Mouse (Mus musculus) liver, adult 2 months (tissue): ENCODE data around the gene Lmcd1. TPM values are rescaled to one million over a fixed set of nuclear protein-coding genes. Genes with fewer than 3 reads are reported as not detected.
"Not testable (repeated sequence)": the region's sequence is repeated elsewhere in the genome, so short reads cannot be mapped to it uniquely, and the experiment has no call there.

ENCODE experiments used
- DNase-seq: peaks from one replicate; pipeline ENCODE4 v3.0.0-alpha.2; 2011; ENCODE audit warnings: low read depth, low spot score; ENCODE audit errors: extremely low read depth
- H3K27ac ChIP-seq: fragments of 200-500 bp; replicated peaks from 2 replicates; pipeline ENCODE4 v1.5.1; 2012; ENCODE audit warnings: low read depth, mild to moderate bottlenecking, control low read depth, inconsistent platforms, low read length; ENCODE audit not compliant: insufficient read depth
- H3K27me3 ChIP-seq: fragments of 200-500 bp; 2 replicates; pipeline ENCODE4 v1.6.1; 2012; ENCODE audit warnings: mild to moderate bottlenecking, moderate library complexity, low read length, inconsistent platforms; ENCODE audit not compliant: control insufficient read depth, insufficient read depth
- H3K36me3 ChIP-seq: fragments of 200-500 bp; 2 replicates; pipeline ENCODE4 v1.6.1; 2012; ENCODE audit warnings: low read length, inconsistent platforms; ENCODE audit not compliant: control insufficient read depth, insufficient read depth
- H3K4me1 ChIP-seq: fragments of 200-500 bp; 2 replicates; pipeline ENCODE4 v1.6.1; 2011; ENCODE audit warnings: low read length; ENCODE audit not compliant: control insufficient read depth, insufficient read depth
- H3K4me3 ChIP-seq: fragments of 200-500 bp; 2 replicates; pipeline ENCODE4 v1.5.1; 2011; ENCODE audit warnings: low read depth, mild to moderate bottlenecking, control low read depth, low read length, moderate library complexity; ENCODE audit not compliant: insufficient read depth
- H3K79me2 ChIP-seq: fragments of 200-500 bp; 2 replicates; pipeline ENCODE4 v1.6.1; 2012; ENCODE audit warnings: inconsistent platforms, mild to moderate bottlenecking, low read length, moderate library complexity; ENCODE audit not compliant: control insufficient read depth, insufficient read depth
- H3K9ac ChIP-seq: fragments of 200-500 bp; 2 replicates; pipeline ENCODE4 v1.6.1; 2012; ENCODE audit warnings: low read depth, mild to moderate bottlenecking, control low read depth, inconsistent platforms, low read length
- CTCF ChIP-seq: fragments of 200-500 bp; IDR thresholded peaks from 2 replicates; pipeline ENCODE4 v1.5.1; 2011; ENCODE audit warnings: low read depth, low read length, control low read depth
- POLR2A ChIP-seq: fragments of 200-500 bp; IDR thresholded peaks from 2 replicates; pipeline ENCODE4 v1.6.1; 2011; ENCODE audit warnings: low read length, control low read depth; ENCODE audit not compliant: insufficient read depth; ENCODE audit errors: extremely low read depth
- WGBS: fragments of 180-500 bp; shearing (Covaris S2); methylation state at CpG from one replicate; pipeline ENCODE4 v1.1.7; 2018; 5-methylcytosine and 5-hydroxymethylcytosine counted together
- polyA plus RNA-seq: library from polyadenylated mRNA; depleted of rRNA; stranded (reverse); fragments of >200 nt; gene quantifications from 2 replicates; pipeline ENCODE4 v1.2.3, GENCODE M21; 2012; rRNA removed
- total RNA-seq: library from RNA; depleted of rRNA; stranded (reverse); fragments of >200 nt; gene quantifications from 2 replicates; pipeline ENCODE4 v1.2.3, GENCODE M21; 2014; rRNA removed

Lmcd1 gene
- 0.28 and 0.34 TPM in 2 replicates for total RNA-seq
- polyA plus RNA-seq, result 0.33 and 0.42 TPM in 2 replicates

DNA sequence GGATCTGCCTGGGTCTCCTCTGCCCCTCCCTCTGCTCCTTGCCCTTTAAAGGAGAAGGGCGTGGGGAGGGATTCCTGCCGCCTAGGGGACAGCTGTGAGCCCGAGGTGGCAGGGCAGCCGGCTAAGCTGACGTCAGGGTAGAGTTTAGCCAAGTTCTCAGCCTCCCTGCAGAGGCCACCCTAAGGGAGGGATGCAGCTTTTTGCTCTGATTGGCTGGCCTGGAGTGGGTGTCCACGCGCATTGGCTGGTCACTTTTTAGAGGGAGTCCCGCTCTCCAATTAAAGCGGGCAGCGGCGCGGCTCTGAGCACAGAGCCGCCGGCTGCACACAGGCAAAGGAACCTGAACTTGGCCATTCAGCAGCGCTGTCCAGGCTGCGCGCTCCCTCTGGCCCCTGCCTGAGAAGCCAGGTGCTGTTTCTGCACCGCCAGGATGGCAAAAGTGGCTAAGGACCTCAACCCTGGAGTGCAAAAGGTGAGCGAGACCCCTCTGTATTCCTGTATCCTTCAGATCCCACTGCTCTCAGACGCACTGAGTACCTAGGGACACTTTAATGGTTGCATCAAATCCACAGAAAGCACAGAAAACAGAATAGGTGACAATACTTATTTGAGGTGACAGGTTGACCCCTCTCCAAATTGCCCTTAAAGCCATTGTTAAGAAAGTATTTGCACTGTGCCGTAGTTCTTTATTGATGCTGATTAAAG lies at the start of gene Lmcd1:
TSS of gene Lmcd1 (plus strand) at position 258 of the 705 bp plus-strand sequence.
- H3K27ac ChIP-seq, result no peak within 1 kb of the TSS

DNA sequence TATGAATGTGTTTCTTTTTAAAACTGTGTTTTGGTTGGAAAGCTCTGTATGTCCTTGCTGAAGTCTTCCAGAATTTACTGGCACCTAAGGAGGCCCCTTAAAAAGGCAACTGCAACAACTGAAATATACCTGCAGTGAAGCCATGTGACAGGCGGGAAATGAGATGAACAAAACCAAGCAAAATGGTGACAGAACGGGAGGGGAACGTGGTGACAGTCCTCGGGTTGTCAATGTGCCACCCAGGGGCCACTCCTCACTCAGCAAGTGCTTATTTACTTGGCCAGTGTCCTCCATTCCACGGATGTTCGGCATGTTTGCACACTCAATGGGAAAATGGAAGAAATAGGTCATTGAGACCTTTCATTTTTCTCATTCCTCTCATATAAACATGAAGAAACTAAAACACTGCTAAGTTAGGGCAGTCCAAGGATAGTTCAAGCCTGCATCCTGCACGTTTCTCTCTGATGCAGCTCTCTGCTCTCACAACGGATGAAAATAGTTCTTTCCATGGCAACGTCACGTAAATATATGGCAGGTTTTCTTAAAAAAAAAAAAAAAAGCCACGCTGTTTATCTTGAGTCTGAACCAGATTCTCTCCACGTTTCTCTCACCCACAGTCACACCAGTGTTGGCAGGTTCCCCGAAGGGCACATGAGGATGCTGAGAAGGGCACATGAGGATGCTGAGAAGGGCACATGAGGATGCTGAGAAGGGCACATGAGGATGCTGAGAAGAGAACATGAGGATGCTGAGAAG lies 49.5 kb upstream of the Lmcd1 start:
- WGBS, result 56% methylated on average over 13 of the region's 13 CpGs
- no peak for TF ChIP-seq CTCF
- no peak for DNase-seq
- Histone ChIP-seq H3K27me3 (no peaks in the 10 kb centered on the region), H3K4me1 (no peaks in the 10 kb centered on the region), H3K79me2 (no peaks in the 10 kb centered on the region), H3K4me3 (no peak overlapping the region), H3K27ac (no peak overlapping the region), H3K9ac (no peak overlapping the region), H3K36me3 (no peaks in the 10 kb centered on the region)

More for the DNA sequence above, at the start of gene Lmcd1:
- 2% methylated on average over 21 of the region's 21 CpGs for WGBS
- TF ChIP-seq POLR2A (0 out of 2 replicates have a peak, but pooled peaks have one; percentile 27), CTCF (peak; percentile 22; the same call in 1 of the 2 replicates)
- H3K36me3 ChIP-seq, result no peaks in the 10 kb centered on the region
- H3K27me3 ChIP-seq, result no peaks in the 10 kb centered on the region
- DNase-seq, result peak; percentile 67
- peak within 1 kb of the TSS; percentile 30; the same call in 1 of the 2 replicates for H3K9ac ChIP-seq
- peak within 1 kb of the TSS; percentile 54 for H3K4me3 ChIP-seq
- no peaks in the 10 kb centered on the region for H3K79me2 ChIP-seq
- no peaks in the 10 kb centered on the region; the same call in 1 of the 2 replicates for H3K4me1 ChIP-seq

DNA sequence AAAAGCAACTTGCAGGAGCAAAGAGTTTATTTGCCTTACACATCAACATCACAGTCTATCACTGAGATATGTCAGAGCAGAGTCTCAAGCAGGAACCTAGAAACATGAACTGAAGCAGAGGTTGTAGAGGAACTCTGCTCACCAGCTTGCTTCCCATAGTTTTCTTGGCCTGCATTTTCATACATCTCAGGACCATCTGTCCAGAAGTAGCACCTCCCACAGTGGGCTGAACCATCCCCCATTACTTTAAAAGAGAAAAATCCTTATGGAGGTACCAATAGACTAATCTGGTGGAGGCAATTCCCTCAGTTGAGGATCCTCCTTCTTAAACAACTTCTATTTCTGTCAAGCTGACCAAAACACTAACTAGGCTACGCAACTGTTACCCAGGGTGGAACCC lies 36.8 kb upstream of the Lmcd1 start:
- Histone ChIP-seq H3K79me2 (no peaks in the 10 kb centered on the region), H3K9ac (no peak overlapping the region), H3K4me3 (no peak overlapping the region), H3K27me3 (no peaks in the 10 kb centered on the region), H3K36me3 (no peaks in the 10 kb centered on the region), H3K4me1 (no peaks in the 10 kb centered on the region), H3K27ac (no peak overlapping the region)
- no peak for DNase-seq
- TF ChIP-seq CTCF (no peak), POLR2A (no peak)
- WGBS, result 100% methylated on average over 1 of the region's 1 CpGs

DNA sequence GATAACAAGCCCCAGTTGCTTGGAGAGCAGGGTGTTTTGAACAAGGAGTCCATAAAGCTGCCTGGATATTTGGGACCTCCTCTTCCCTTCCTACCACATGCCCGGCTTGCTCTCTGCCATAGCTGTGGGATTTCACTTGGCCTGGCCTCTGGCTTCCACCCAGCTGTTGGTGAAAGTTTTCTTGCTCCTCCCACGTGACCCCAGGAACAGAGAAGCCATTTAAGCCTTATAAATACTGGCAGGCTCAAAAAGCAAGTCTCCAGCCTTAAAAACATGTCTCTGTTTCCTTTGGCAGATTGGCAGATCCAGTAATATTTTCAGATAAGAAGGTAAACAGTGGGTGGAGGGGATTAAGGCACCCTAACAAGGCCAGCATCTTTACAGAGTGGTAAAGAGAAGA lies 31.3 kb upstream of the Lmcd1 start:
- Histone ChIP-seq H3K4me1 (peaks cover 12% of the 10 kb centered on the region), H3K4me3 (no peak overlapping the region), H3K36me3 (no peaks in the 10 kb centered on the region), H3K27ac (no peak overlapping the region), H3K27me3 (no peaks in the 10 kb centered on the region), H3K79me2 (no peaks in the 10 kb centered on the region), H3K9ac (no peak overlapping the region)
- WGBS, result 84% methylated on average over 2 of the region's 2 CpGs
- no peak for DNase-seq
- TF ChIP-seq CTCF, result no peak
- TF ChIP-seq POLR2A, result no peak

DNA sequence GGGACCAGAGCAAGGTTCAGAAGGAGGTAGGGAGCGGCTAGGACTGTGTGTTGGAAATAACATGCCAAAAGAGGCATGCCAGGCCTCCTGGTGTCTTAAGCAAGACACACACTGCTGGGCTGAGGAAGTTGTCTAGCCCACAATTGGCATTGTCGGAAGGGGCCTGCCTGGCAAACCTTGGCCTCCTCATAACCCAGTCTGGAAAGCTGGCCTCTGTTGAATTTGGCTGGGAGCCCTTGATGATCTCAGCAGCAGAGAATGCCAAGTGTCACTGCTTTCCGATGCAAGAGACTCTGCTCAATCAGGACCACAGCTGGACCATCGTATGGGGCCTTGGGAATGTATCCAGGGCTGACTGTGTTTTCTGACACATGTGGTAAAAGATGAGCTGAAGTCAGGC lies 27.9 kb upstream of the Lmcd1 start:
- peaks cover 12% of the 10 kb centered on the region for H3K4me1 ChIP-seq
- no peaks in the 10 kb centered on the region for H3K79me2 ChIP-seq
- no peak overlapping the region for H3K9ac ChIP-seq
- H3K27ac ChIP-seq, result no peak overlapping the region
- H3K4me3 ChIP-seq, result no peak overlapping the region
- WGBS, result 17% methylated on average over 4 of the region's 4 CpGs
- H3K27me3 ChIP-seq, result no peaks in the 10 kb centered on the region
- TF ChIP-seq POLR2A, result no peak
- no peak for TF ChIP-seq CTCF
- peak; percentile 68 for DNase-seq
- no peaks in the 10 kb centered on the region for H3K36me3 ChIP-seq

DNA sequence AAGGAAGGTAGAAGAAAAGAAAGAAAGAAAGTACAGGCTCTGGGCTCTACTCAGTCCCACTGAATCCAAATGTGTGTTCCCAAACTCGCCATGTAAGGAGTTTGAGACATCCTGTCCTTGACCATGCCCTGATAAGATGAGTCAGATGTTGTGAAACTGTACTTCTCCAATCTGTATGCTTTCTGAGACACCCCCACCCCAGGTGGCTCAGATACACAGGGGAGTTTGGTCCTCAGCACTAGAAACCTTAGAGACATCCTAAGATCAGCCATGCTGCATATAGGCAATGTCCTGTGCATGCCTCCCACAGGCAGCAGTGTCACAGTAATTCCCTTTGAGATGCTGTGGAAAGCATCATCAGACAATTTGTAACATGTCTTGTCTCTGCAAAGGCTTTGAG lies 26.9 kb upstream of the Lmcd1 start:
- no peak for DNase-seq
- H3K27me3 ChIP-seq, result no peaks in the 10 kb centered on the region
- no peak overlapping the region for H3K27ac ChIP-seq
- WGBS, result 85% methylated on average over 1 of the region's 1 CpGs
- H3K36me3 ChIP-seq, result no peaks in the 10 kb centered on the region
- no peak overlapping the region for H3K4me3 ChIP-seq
- no peaks in the 10 kb centered on the region for H3K79me2 ChIP-seq
- TF ChIP-seq CTCF, result no peak
- no peak for TF ChIP-seq POLR2A
- no peak overlapping the region for H3K9ac ChIP-seq
- H3K4me1 ChIP-seq, result peaks cover 12% of the 10 kb centered on the region

GRCm38 (mm10) chr6:112253943-112254342 lies 19.6 kb upstream of the Lmcd1 start:
- WGBS, result 83% methylated on average over 3 of the region's 3 CpGs
- H3K4me3 ChIP-seq, H3K79me2 ChIP-seq, H3K27ac ChIP-seq, H3K9ac ChIP-seq, H3K4me1 ChIP-seq, H3K36me3 ChIP-seq, DNase-seq, H3K27me3 ChIP-seq: not testable (repeated sequence)
